Mouse (Mus musculus) lung, embryonic 15.5 days (tissue): ENCODE data around the gene Arhgap23. TPM values are rescaled to one million over a fixed set of nuclear protein-coding genes. Genes with fewer than 3 reads are reported as not detected.

Experiments
- polyA plus RNA-seq: library from polyadenylated mRNA; unstranded; fragments of >200 nt; fragmentation: Nextera tagmentation; extraction: Ambion mirVana; gene quantifications from 2 replicates; pipeline ENCODE4 v1.2.1, GENCODE M21; 2015

The Arhgap23 gene
- polyA plus RNA-seq, 1 experiment from 2014 or later: 7.4 TPM

Other genes starting within 250 kb of the Arhgap23 start
- 50.5 and 52.5 TPM in 2 replicates for gene Kpnb1, start 227.7 kb upstream of the Arhgap23 start, polyA plus RNA-seq
- gene Npepps, start 134.9 kb upstream of the Arhgap23 start, polyA plus RNA-seq: 73.6 and 76.0 TPM in 2 replicates
- 44.6 and 47.9 TPM in 2 replicates for gene Mrpl45, start 99.8 kb upstream of the Arhgap23 start, polyA plus RNA-seq
- gene Gpr179, start 63.5 kb upstream of the Arhgap23 start, polyA plus RNA-seq: 0.07 and 0.16 TPM in 2 replicates
- 3.4 and 3.6 TPM in 2 replicates for gene Socs7, start 53.0 kb upstream of the Arhgap23 start, polyA plus RNA-seq
- 0.70 and 0.87 TPM in 2 replicates for gene 4933428G20Rik, start 84.8 kb downstream of the Arhgap23 start, polyA plus RNA-seq
- 0.53 and 0.87 TPM in 2 replicates for gene Srcin1, start 160.7 kb downstream of the Arhgap23 start, polyA plus RNA-seq
- 4.3 and 4.4 TPM in 2 replicates for gene Epop, start 214.2 kb downstream of the Arhgap23 start, polyA plus RNA-seq
- 3.2 and 3.3 TPM in 2 replicates for gene Mllt6, start 247.9 kb downstream of the Arhgap23 start, polyA plus RNA-seq